Mouse (Mus musculus) ES-E14 (cell line): ENCODE measurements around the gene Ccl28. TPM values are rescaled to one million over a fixed set of nuclear protein-coding genes. Genes with fewer than 3 reads are reported as not detected.
"Not testable (repeated sequence)": the region's sequence is repeated elsewhere in the genome, so short reads cannot be mapped to it uniquely, and the experiment has no call there.

Source experiments
- DNase-seq: peaks from one replicate; pipeline ENCODE4 v3.0.0-alpha.2; 2013; ENCODE audit warnings: low read depth, low spot score
- H3K27ac ChIP-seq: 2 replicates; pipeline ENCODE4 v1.5.1; 2012; ENCODE audit warnings: low read depth, mild to moderate bottlenecking, low read length, moderate library complexity, mixed read lengths; ENCODE audit not compliant: poor library complexity, insufficient read depth, severe bottlenecking
- H3K36me3 ChIP-seq: 2 replicates; pipeline ENCODE4 v1.6.1; 2012; ENCODE audit warnings: mild to moderate bottlenecking, low read length, moderate library complexity, mixed read lengths; ENCODE audit not compliant: control insufficient read depth, poor library complexity, insufficient read depth, severe bottlenecking
- H3K4me1 ChIP-seq, 2 experiments: fragments of 150-350 bp in 1 of 2; sonication (generic) in 1 of 2; 2 replicates each; pipeline ENCODE4 v1.6.1; 2012; ENCODE audit warnings: low read length in 2 of 2, mild to moderate bottlenecking in 1 of 2, mixed read lengths in 1 of 2; ENCODE audit not compliant: control insufficient read depth in 2 of 2, insufficient read depth in 2 of 2, poor library complexity in 1 of 2
- H3K4me3 ChIP-seq, 2 experiments: fragments of 150-350 bp in 1 of 2; sonication (generic) in 1 of 2; 2 replicates each; pipeline ENCODE4 v1.5.1; 2012; ENCODE audit warnings: low read length in 2 of 2, low read depth in 1 of 2, mild to moderate bottlenecking in 1 of 2, mixed read lengths in 1 of 2; ENCODE audit not compliant: insufficient read depth in 1 of 2, poor library complexity in 1 of 2, severe bottlenecking in 1 of 2
- H3K9ac ChIP-seq: 2 replicates; pipeline ENCODE4 v1.6.1; 2012; ENCODE audit warnings: low read depth, mild to moderate bottlenecking, low read length, mixed read lengths; ENCODE audit not compliant: poor library complexity, insufficient read depth, severe bottlenecking
- H3K9me3 ChIP-seq: fragments of 150-350 bp; sonication (generic); 2 replicates; pipeline ENCODE4 v1.6.1; 2012; ENCODE audit warnings: low read depth, mild to moderate bottlenecking, low read length; ENCODE audit not compliant: control insufficient read depth, insufficient read depth
- CHD2 ChIP-seq: IDR thresholded peaks from 2 replicates; pipeline ENCODE4 v1.6.1; 2014; ENCODE audit warnings: mild to moderate bottlenecking, low read depth, low read length, inconsistent platforms
- HCFC1 ChIP-seq: IDR thresholded peaks from 2 replicates; pipeline ENCODE4 v1.6.1; 2012; ENCODE audit warnings: low read length, inconsistent platforms, borderline replicate concordance; ENCODE audit not compliant: insufficient read depth
- MAFK ChIP-seq: IDR thresholded peaks from 2 replicates; pipeline ENCODE4 v1.6.1; 2014; ENCODE audit warnings: mild to moderate bottlenecking, low read depth, low read length, inconsistent platforms; ENCODE audit not compliant: insufficient read depth
- ZC3H11A ChIP-seq: IDR thresholded peaks from 2 replicates; pipeline ENCODE4 v1.6.1; 2012; ENCODE audit warnings: low read depth, mild to moderate bottlenecking, inconsistent platforms, low read length, borderline replicate concordance
- ZNF384 ChIP-seq: IDR thresholded peaks from 2 replicates; pipeline ENCODE4 v1.6.1; 2012; ENCODE audit warnings: low read depth, low read length, inconsistent platforms
- in situ Hi-C, 2 experiments: fragments of 600-800 bp; cut with MboI; formaldehyde crosslinking; loops; one replicate each; pipeline ENCODE4 v1.15.1; 2025; ENCODE audit warnings: low sequenced_read_pairs in 2 of 2, inconsistent platforms in 1 of 2; ENCODE audit not compliant: unreplicated experiment in 2 of 2
- total RNA-seq: library from RNA; depleted of rRNA; stranded (reverse); fragments of 300-350 nt; gene quantifications from 2 replicates; pipeline ENCODE4 v1.2.3, GENCODE M21; 2012

Ccl28 gene
- total RNA-seq, 1 experiment, result not detected

DNA sequence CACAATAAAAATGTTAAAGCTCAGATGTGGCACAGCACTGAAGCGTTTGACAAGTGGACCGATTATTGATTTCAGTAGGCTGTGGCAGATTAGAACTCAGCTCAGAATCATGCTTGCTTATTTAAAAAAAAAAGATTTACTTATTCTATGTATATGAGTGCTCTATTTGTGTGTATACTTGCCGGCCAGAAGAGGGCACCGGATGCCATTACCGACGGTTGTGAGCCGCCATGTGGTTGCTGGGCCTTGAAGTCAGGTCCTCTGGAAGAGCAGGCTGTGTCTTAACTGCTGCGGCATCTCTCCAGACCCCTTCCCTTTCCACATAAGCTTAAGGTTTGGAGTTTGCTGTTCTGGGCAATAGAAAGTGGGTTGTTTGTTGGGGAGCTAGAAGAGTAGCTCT is 19.7 kb upstream of the Ccl28 start:
- H3K27ac ChIP-seq, H3K9me3 ChIP-seq, H3K36me3 ChIP-seq, H3K4me1 ChIP-seq, DNase-seq, H3K4me3 ChIP-seq, H3K9ac ChIP-seq, in situ Hi-C loops: not testable (repeated sequence)

DNA sequence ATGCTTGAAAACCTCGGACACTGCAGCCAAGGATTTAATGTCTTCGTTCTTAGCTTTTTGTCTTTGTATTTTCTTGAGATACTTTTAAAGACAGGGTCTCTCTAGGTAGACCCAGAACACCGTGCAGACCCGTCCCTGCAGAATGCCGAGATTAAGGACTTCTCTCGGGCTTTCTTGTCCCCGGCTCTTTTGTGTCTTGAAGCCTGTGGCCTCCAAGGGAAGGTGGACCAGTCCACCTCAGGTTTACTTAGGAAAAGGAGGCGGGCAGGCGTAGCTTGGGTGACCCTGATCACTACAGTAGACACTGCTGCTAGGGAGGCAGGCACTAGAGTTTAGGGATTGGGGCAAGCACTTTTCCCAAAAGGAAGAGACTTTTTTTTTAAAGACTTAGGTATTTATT is 19.3 kb upstream of the Ccl28 start:
- H3K4me3 ChIP-seq, H3K36me3 ChIP-seq, H3K27ac ChIP-seq, DNase-seq, in situ Hi-C loops, H3K4me1 ChIP-seq, H3K9me3 ChIP-seq, H3K9ac ChIP-seq: not testable (repeated sequence)

DNA sequence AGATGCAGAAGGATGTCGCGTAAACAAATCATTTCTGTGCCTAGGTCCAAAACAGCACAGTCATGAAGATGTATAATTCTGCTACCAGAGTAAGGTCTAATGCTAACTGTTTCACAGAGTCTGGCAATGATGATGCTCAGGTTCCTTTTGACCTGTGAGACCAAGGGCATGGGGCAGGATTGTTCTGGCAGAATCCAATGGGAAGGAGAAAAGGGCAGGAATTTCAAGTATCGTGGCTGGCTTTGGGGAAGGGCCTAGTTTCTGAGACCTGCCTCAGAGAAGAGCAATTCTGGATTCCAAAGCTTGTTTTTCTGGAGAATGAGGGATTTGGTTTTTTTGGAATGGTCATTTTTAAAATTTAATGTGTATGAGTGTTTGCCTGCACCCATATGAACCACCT is 4.8 kb upstream of the Ccl28 start:
- H3K9me3 ChIP-seq, result no peaks in the 10 kb centered on the region
- in situ Hi-C loops, result no loop called here
- no peak overlapping the region for H3K4me3 ChIP-seq
- no peak for DNase-seq
- H3K27ac ChIP-seq, result no peak overlapping the region
- no peak for TF ChIP-seq ZC3H11A
- TF ChIP-seq ZNF384, result no peak
- TF ChIP-seq CHD2, result no peak
- TF ChIP-seq HCFC1, result no peak
- TF ChIP-seq MAFK, result no peak
- H3K36me3 ChIP-seq, result no peaks in the 10 kb centered on the region
- H3K4me1 ChIP-seq, result no peaks in the 10 kb centered on the region
- no peak overlapping the region for H3K9ac ChIP-seq

- no peaks in the 10 kb centered on the region for H3K4me1 ChIP-seq
- DNase-seq, result no peak
- no peaks in the 10 kb centered on the region for H3K36me3 ChIP-seq
- H3K27ac ChIP-seq, result no peak overlapping the region
- H3K9me3 ChIP-seq, result no peaks in the 10 kb centered on the region
- no peak for TF ChIP-seq CHD2
- TF ChIP-seq HCFC1, result no peak
- no peak for TF ChIP-seq MAFK
- TF ChIP-seq ZC3H11A, result no peak
- no peak for TF ChIP-seq ZNF384
- H3K9ac ChIP-seq, result no peak overlapping the region
- in situ Hi-C loops, result no loop called here
- H3K4me3 ChIP-seq, result no peak overlapping the region
Observed at GRCm38 (mm10) chr13:119619735-119620134, 3.9 kb upstream of the Ccl28 start.

DNA sequence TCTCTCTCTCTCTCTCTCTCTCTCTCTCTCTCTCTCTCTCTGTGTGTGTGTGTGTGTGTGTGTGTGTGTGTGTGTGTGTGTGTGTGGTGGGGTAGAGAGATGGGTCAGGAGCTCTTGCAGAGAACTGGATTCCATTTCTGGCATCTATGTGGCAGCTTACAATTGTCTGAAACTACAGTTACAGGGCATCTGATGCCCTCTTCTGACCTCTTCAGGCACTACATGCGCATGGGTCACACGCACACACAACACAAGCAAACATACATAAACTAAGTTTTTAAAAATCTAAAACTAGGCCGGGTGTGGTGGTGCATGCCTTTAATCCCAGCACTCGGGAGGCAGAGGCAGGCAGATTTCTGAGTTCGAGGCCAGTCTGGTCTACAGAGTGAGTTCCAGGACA is 2.3 kb downstream of the Ccl28 start:
- H3K27ac ChIP-seq, H3K36me3 ChIP-seq, in situ Hi-C loops, H3K9me3 ChIP-seq, DNase-seq, H3K9ac ChIP-seq, H3K4me3 ChIP-seq, H3K4me1 ChIP-seq: not testable (repeated sequence)
